Mouse (Mus musculus) MEL (cell line): ENCODE results near the gene Nsd1.

Experiments
- CTCF ChIP-seq, 3 experiments: IDR thresholded peaks in 2 of 3; conservative IDR thresholded peaks in 1 of 3; 2 replicates each; pipeline ENCODE4 v1.5.1; 2011 to 2012; ENCODE audit warnings: low read length in 3 of 3, low read depth in 2 of 3, mild to moderate bottlenecking in 2 of 3, improper control_type of control experiment in 1 of 3, inconsistent platforms in 1 of 3, mixed read lengths in 1 of 3, moderate library complexity in 1 of 3; ENCODE audit not compliant: control insufficient read depth in 1 of 3, insufficient read depth in 1 of 3, poor library complexity in 1 of 3, severe bottlenecking in 1 of 3
- EP300 ChIP-seq, 2 experiments: IDR thresholded peaks; 2 replicates each; pipeline ENCODE4 v1.6.1; 2011; ENCODE audit warnings: improper control_type of control experiment in 2 of 2, low read length in 2 of 2, low read depth in 1 of 2, mild to moderate bottlenecking in 1 of 2
- JUND ChIP-seq: IDR thresholded peaks from 2 replicates; pipeline ENCODE4 v1.6.1; 2011; ENCODE audit warnings: low read depth, mild to moderate bottlenecking, improper control_type of control experiment, low read length
- RAD21 ChIP-seq: IDR thresholded peaks from 2 replicates; pipeline ENCODE4 v1.6.1; 2011; ENCODE audit warnings: mild to moderate bottlenecking, low read depth, low read length, improper control_type of control experiment
- USF1 ChIP-seq: IDR thresholded peaks from 2 replicates; pipeline ENCODE4 v1.6.1; 2014; ENCODE audit warnings: low read depth, mild to moderate bottlenecking, inconsistent platforms, low read length, improper control_type of control experiment, moderate library complexity
- ZMIZ1 ChIP-seq: IDR thresholded peaks from 2 replicates; pipeline ENCODE4 v1.6.1; 2012; ENCODE audit warnings: low read depth, mild to moderate bottlenecking, inconsistent platforms, low read length, improper control_type of control experiment, moderate library complexity
- ZNF384 ChIP-seq: IDR thresholded peaks from 2 replicates; pipeline ENCODE4 v1.6.1; 2012; ENCODE audit warnings: low read depth, mild to moderate bottlenecking, inconsistent platforms, low read length, improper control_type of control experiment

DNA sequence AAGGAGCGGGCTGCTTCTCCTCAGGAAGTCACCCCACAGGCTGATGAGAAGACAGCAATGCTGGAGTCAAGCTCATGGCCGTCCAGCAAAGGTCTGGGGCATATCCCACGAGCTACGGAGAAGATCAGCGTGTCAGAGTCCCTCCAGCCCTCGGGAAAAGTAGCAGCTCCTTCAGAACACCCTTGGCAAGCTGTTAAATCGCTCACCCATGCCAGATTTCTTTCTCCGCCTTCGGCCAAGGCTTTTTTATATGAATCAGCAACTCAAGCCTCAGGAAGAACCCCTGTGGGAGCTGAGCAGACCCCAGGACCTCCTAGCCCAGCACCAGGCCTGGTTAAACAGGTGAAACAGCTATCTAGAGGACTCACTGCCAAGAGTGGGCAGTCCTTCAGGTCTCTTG is 103.5 kb downstream of the Nsd1 start:
- TF ChIP-seq CTCF (IDR thresholded peaks at IDR 0.05 in 2 of 3, conservative IDR thresholded peaks at IDR 0.05 in 1 of 3; ENCODE audit: control insufficient read depth in 1 of 3, insufficient read depth in 1 of 3, low read depth in 2 of 3, low read length in 3 of 3, poor library complexity in 1 of 3, severe bottlenecking in 1 of 3) (no peak), RAD21 (no peak), ZMIZ1 (no peak), JUND (no peak), EP300 (IDR thresholded peaks at IDR 0.05; ENCODE audit: low read depth in 1 of 2, low read length in 2 of 2) (no peak), USF1 (no peak), ZNF384 (no peak)
